Mouse (Mus musculus) CH12.LX (cell line): ENCODE measurements around the gene Itsn1.

Experiments used
- CHD1 ChIP-seq: IDR thresholded peaks from 2 replicates; pipeline ENCODE4 v1.6.1; 2012; ENCODE audit warnings: low read depth, low read length, improper control_type of control experiment, inconsistent platforms
- CHD2 ChIP-seq: IDR thresholded peaks from 2 replicates; pipeline ENCODE4 v1.6.1; 2011; ENCODE audit warnings: low read length, improper control_type of control experiment
- CTCF ChIP-seq, 2 experiments: IDR thresholded peaks in 1 of 2; conservative IDR thresholded peaks in 1 of 2; 2 replicates each; pipeline ENCODE4 v1.5.1; 2011 to 2012; ENCODE audit warnings: low read depth in 2 of 2, low read length in 2 of 2, improper control_type of control experiment in 1 of 2, inconsistent platforms in 1 of 2, mild to moderate bottlenecking in 1 of 2, moderate library complexity in 1 of 2
- HCFC1 ChIP-seq: IDR thresholded peaks from 2 replicates; pipeline ENCODE4 v1.6.1; 2012; ENCODE audit warnings: low read depth, mild to moderate bottlenecking, inconsistent platforms, low read length, improper control_type of control experiment
- KAT2A ChIP-seq: IDR thresholded peaks from 2 replicates; pipeline ENCODE4 v1.6.1; 2012; ENCODE audit warnings: low read length, improper control_type of control experiment, inconsistent platforms; ENCODE audit not compliant: insufficient replicate concordance
- MEF2A ChIP-seq: IDR thresholded peaks from 2 replicates; pipeline ENCODE4 v1.6.1; 2014; ENCODE audit warnings: low read depth, mild to moderate bottlenecking, inconsistent platforms, low read length, improper control_type of control experiment, borderline replicate concordance
- NELFE ChIP-seq: IDR thresholded peaks from 2 replicates; pipeline ENCODE4 v1.6.1; 2011; ENCODE audit warnings: low read depth, low read length, improper control_type of control experiment
- PAX5 ChIP-seq: IDR thresholded peaks from 2 replicates; pipeline ENCODE4 v1.6.1; 2012; ENCODE audit warnings: low read length, inconsistent platforms, mixed read lengths
- POLR2A ChIP-seq: IDR thresholded peaks from 2 replicates; pipeline ENCODE4 v1.6.1; 2011; ENCODE audit warnings: low read depth, mild to moderate bottlenecking, improper control_type of control experiment, low read length
- POLR2AphosphoS2 ChIP-seq: IDR thresholded peaks from 2 replicates; pipeline ENCODE4 v1.6.1; 2011; ENCODE audit warnings: low read depth, low read length, improper control_type of control experiment
- SMC3 ChIP-seq: IDR thresholded peaks from 2 replicates; pipeline ENCODE4 v1.6.1; 2011; ENCODE audit warnings: low read depth, low read length, improper control_type of control experiment

DNA sequence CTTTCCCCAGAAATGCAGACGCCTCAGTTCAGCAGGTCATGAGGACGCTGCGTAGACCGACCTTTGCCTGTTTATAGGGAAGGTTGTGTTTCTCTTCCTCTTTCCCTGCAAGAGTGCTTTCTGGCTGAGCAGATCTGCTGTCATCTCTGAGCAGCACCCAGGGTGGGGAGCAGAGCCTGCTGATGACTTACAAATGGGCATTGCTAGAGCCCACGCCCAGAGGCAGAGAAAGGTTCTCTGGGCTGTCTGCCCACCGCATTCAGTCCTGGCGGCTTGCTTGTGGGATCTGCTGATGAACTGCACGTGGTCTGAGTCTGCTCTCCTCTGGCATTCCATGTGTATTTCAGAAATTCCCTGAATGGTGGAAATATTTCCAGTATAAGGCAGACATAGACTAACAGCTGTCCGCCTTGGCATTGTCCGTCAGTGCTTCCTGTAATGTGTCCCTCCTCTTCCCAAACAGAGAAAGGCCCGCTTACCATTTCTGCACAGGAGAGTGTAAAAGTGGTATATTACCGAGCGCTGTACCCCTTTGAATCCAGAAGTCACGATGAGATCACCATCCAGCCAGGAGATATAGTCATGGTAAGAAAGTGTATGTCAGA, 112.0 kb downstream of the Itsn1 start:
- TF ChIP-seq KAT2A (no peak), SMC3 (no peak; the same call in 1 of the 2 replicates), CTCF (conservative IDR thresholded peaks at IDR 0.05 in 1 of 2, IDR thresholded peaks at IDR 0.05 in 1 of 2; ENCODE audit: low read depth in 2 of 2, low read length in 2 of 2) (no peak), NELFE (no peak), MEF2A (no peak), POLR2A (no peak), PAX5 (no peak), CHD2 (no peak), CHD1 (no peak), HCFC1 (no peak), POLR2AphosphoS2 (no peak)
